Comparison of ENCODE assay signal across 21 mouse cellular contexts in genomic region chr8:90176335-90176734, GRCm38 (mm10).
DNase-seq lines count a peak whose midpoint lies in the region; ATAC-seq lines count a peak whose summit lies in the region.
"Had no signal": no experiment of that assay in that cellular context is flagged by ENCODE, and none has a peak within 500 bp of the region (broad histone marks: within the 10 kb centered on the region; RNA-seq: fewer than 3 reads in every experiment).

No protein-coding gene starts in this region.

- WGBS in hindbrain, embryonic 16.5 days = 22% methylated on average over 9 of the region's 9 CpGs
- WGBS in hindbrain, embryonic 12.5 days = 48% methylated on average over 9 of the region's 9 CpGs
- 8% methylated on average over 9 of the region's 9 CpGs for WGBS in forebrain, embryonic 15.5 days
- WGBS in midbrain, embryonic 11.5 days = 14% methylated on average over 9 of the region's 9 CpGs

- no peak overlapping the region for H3K9ac ChIP-seq in hindbrain, embryonic 16.5 days (ENCODE audit: low read depth, low read length)
- H3K9ac ChIP-seq in hindbrain, embryonic 12.5 days = no peak overlapping the region
- H3K9ac ChIP-seq in forebrain, embryonic 15.5 days (replicated peaks) = no peak overlapping the region; the same call in 1 of the 2 replicates
- H3K9ac ChIP-seq in midbrain, embryonic 11.5 days (ENCODE audit: low read length) = no peak overlapping the region
- H3K9ac ChIP-seq: kidney, embryonic 15.5 days; limb, embryonic 15.5 days; liver, embryonic 15.5 days had no signal

- DNase-seq in midbrain, embryonic 11.5 days (ENCODE audit: low spot score, missing footprints) = no peak
- DNase-seq in retina, embryonic 14.5 days (ENCODE audit: low spot score) = peak; percentile 34
- DNase-seq in adrenal gland, adult (ENCODE audit: inconsistent age in 2 of 2, low spot score in 1 of 2) = no peak
- no peak for DNase-seq in right cerebral cortex, postnatal 25 days
- DNase-seq: adrenal gland, postnatal 10 days; cerebellum, adult 11 months; cerebellum, postnatal 36 days; heart, postnatal 36 days; spleen, adult 18-20 months; thymus, adult 18-20 months; thymus, postnatal 4 days had no signal

- no peaks in the 10 kb centered on the region for H3K27me3 ChIP-seq in hindbrain, embryonic 16.5 days (replicated peaks; ENCODE audit: control insufficient read depth, insufficient read depth, low read length)
- H3K27me3 ChIP-seq in hindbrain, embryonic 12.5 days = no peaks in the 10 kb centered on the region
- no peaks in the 10 kb centered on the region for H3K27me3 ChIP-seq in forebrain, embryonic 15.5 days
- no peaks in the 10 kb centered on the region; the same call in 1 of the 2 replicates for H3K27me3 ChIP-seq in midbrain, embryonic 11.5 days (ENCODE audit: control insufficient read depth, insufficient read depth, low read length)
- H3K27me3 ChIP-seq: kidney, embryonic 15.5 days; liver, embryonic 15.5 days; Patski had no signal

- no peak overlapping the region for H3K4me3 ChIP-seq in hindbrain, embryonic 16.5 days (ENCODE audit: low read length)
- H3K4me3 ChIP-seq in hindbrain, embryonic 12.5 days = no peak overlapping the region
- no peak overlapping the region for H3K4me3 ChIP-seq in forebrain, embryonic 15.5 days
- H3K4me3 ChIP-seq in midbrain, embryonic 11.5 days (ENCODE audit: low read depth, low read length) = no peak overlapping the region
- H3K4me3 ChIP-seq: embryonic facial prominence, embryonic 10.5 days; kidney, embryonic 15.5 days; limb, embryonic 15.5 days; liver, embryonic 15.5 days had no signal

- H3K36me3 ChIP-seq in hindbrain, embryonic 16.5 days (ENCODE audit: control insufficient read depth, insufficient read depth, low read length) = no peaks in the 10 kb centered on the region
- no peaks in the 10 kb centered on the region for H3K36me3 ChIP-seq in hindbrain, embryonic 12.5 days
- no peaks in the 10 kb centered on the region for H3K36me3 ChIP-seq in forebrain, embryonic 15.5 days
- no peaks in the 10 kb centered on the region for H3K36me3 ChIP-seq in midbrain, embryonic 11.5 days (ENCODE audit: control insufficient read depth, insufficient read depth, low read length)
- H3K36me3 ChIP-seq: embryonic facial prominence, embryonic 10.5 days; kidney, embryonic 15.5 days; limb, embryonic 15.5 days; liver, embryonic 15.5 days had no signal

- peaks cover 6% of the 10 kb centered on the region for H3K4me1 ChIP-seq in hindbrain, embryonic 16.5 days (ENCODE audit: control insufficient read depth, insufficient read depth, low read depth, low read length)
- peaks cover 12% of the 10 kb centered on the region; the same call in 1 of the 2 replicates for H3K4me1 ChIP-seq in hindbrain, embryonic 12.5 days
- H3K4me1 ChIP-seq in forebrain, embryonic 15.5 days = peaks cover 17% of the 10 kb centered on the region
- H3K4me1 ChIP-seq in midbrain, embryonic 11.5 days (ENCODE audit: control insufficient read depth, insufficient read depth, low read length) = peaks cover 9% of the 10 kb centered on the region; the same call in 1 of the 2 replicates
- H3K4me1 ChIP-seq: embryonic facial prominence, embryonic 10.5 days; kidney, embryonic 15.5 days; limb, embryonic 15.5 days; liver, embryonic 15.5 days had no signal

- no peaks in the 10 kb centered on the region for H3K9me3 ChIP-seq in hindbrain, embryonic 16.5 days (ENCODE audit: control insufficient read depth, low read length)
- H3K9me3 ChIP-seq in hindbrain, embryonic 12.5 days (replicated peaks) = no peaks in the 10 kb centered on the region
- H3K9me3 ChIP-seq in forebrain, embryonic 15.5 days = no peaks in the 10 kb centered on the region
- H3K9me3 ChIP-seq in midbrain, embryonic 11.5 days (ENCODE audit: control insufficient read depth, low read length) = no peaks in the 10 kb centered on the region
- H3K9me3 ChIP-seq: embryonic facial prominence, embryonic 10.5 days; kidney, embryonic 15.5 days; limb, embryonic 15.5 days; liver, embryonic 15.5 days had no signal

- no peak for ATAC-seq in hindbrain, embryonic 16.5 days
- ATAC-seq in hindbrain, embryonic 12.5 days (ENCODE audit: low FRiP score) = no peak
- no peak for ATAC-seq in forebrain, embryonic 15.5 days (replicated peaks)
- no peak for ATAC-seq in midbrain, embryonic 11.5 days (ENCODE audit: low FRiP score)
- ATAC-seq: intestine, embryonic 16.5 days; Patski had no signal

- H3K27ac ChIP-seq in hindbrain, embryonic 16.5 days (ENCODE audit: low read depth, low read length) = no peak overlapping the region
- no peak overlapping the region for H3K27ac ChIP-seq in hindbrain, embryonic 12.5 days
- no peak overlapping the region for H3K27ac ChIP-seq in forebrain, embryonic 15.5 days (replicated peaks)
- H3K27ac ChIP-seq in midbrain, embryonic 11.5 days (ENCODE audit: low read depth, low read length) = no peak overlapping the region
- H3K27ac ChIP-seq: embryonic facial prominence, embryonic 10.5 days; kidney, embryonic 15.5 days; limb, embryonic 15.5 days; liver, embryonic 15.5 days; macrophage had no signal

- H3K4me2 ChIP-seq in hindbrain, embryonic 16.5 days (ENCODE audit: low read length) = peak overlapping the region; percentile 22; the same call in 1 of the 2 replicates
- H3K4me2 ChIP-seq in hindbrain, embryonic 12.5 days (replicated peaks) = no peak overlapping the region
- H3K4me2 ChIP-seq in forebrain, embryonic 15.5 days (replicated peaks) = peak overlapping the region; percentile 17; the same call in 1 of the 2 replicates
- peak overlapping the region; percentile 6; the same call in 1 of the 2 replicates for H3K4me2 ChIP-seq in midbrain, embryonic 11.5 days
- H3K4me2 ChIP-seq: kidney, embryonic 15.5 days; limb, embryonic 15.5 days; liver, embryonic 15.5 days had no signal
